Mouse (Mus musculus): ENCODE measurements around the gene Lect2.

Gene Lect2

DNA sequence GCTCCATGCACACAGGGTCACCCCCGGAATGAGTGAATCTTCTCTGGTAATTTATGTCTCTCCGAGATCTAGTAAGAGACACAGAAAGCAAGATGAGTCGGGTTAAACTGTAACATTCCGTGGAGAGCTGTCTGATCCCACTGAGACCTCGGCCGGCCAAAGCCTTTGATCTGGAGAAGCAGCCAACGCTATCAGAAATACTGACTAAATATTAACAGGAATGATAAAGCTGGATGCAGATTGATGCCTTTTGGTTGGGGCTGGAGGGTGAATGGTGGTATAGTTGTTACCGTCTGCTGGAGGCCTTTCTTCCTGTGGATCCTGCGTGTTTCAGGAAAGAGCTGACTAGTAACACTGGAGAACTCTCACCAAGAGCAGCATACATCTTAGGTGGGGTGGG lies at the start of gene Lect2:
Lect2 (minus strand) TSS at position 102 of the 400 bp plus-strand sequence.
- in situ Hi-C loops (cut with MboI, MseI), result no loop called here

- in situ Hi-C loops (cut with MboI, MseI), result no loop called here
Measured at GRCm38 (mm10) chr13:56597296-56597695, 49.0 kb upstream of the Lect2 start.

DNA sequence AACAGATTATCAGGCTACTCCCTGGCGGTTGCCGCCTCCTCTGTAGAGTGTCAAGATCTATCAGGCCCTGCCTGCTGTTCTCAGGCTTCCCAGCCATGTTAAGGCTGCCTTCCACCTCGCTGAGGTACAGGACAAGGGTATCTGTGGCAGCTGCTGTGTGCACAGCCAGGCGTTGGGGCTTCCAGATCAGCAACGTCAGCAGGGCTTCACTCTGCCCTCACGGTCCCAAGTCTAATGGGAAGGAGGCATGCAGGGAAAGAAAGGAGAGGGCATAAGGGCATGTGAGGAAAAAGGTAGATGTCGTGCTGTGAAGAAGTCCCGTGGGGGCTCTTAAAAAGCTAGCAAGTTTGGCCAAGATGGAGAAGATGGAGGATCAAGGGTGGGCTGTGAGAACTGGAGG lies 46.9 kb upstream of the Lect2 start:
- in situ Hi-C loops (cut with MboI, MseI), result no loop called here

DNA sequence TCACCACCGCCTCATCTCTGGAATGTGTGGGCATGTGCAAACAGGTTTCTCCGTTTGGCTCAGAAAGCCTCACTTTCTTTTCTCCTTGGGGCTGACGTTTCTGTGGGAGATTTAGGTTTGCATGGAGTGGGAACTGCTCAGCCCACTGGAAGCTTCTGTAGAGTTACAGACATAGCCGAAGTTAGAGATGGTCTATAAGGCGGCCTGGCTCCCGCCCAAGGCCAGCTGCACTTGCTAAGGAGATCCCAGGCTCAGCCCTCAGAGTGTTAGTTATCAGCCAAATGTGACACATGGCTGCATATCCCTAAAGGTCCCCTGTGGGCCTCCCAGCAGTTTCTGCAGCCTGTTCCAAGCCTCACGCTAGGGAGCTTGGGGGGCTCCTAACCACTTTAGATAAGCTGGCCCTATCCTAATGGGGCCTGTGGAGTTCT lies 45.7 kb upstream of the Lect2 start:
- in situ Hi-C loops (cut with MboI, MseI), result no loop called here

DNA sequence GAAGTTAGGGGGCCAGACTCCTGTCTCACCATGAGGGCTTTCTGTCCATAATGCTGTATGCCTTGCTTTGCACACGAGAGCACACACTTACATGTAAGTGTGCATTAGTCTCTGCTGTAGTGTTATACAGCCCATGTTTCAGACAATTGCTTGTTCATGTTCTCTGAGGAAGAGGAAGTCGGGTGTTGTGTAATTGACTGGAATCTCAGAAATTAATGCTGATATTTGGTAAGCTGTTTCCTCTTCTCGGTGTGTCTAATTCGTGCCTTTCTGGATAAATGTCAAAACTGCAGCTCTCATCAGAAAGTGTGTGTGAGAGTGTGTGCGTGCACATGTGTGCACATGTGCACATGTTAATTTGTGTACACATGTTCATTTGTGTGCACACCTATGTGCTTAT lies 44.9 kb upstream of the Lect2 start:
- in situ Hi-C loops (cut with MboI, MseI), result no loop called here

DNA sequence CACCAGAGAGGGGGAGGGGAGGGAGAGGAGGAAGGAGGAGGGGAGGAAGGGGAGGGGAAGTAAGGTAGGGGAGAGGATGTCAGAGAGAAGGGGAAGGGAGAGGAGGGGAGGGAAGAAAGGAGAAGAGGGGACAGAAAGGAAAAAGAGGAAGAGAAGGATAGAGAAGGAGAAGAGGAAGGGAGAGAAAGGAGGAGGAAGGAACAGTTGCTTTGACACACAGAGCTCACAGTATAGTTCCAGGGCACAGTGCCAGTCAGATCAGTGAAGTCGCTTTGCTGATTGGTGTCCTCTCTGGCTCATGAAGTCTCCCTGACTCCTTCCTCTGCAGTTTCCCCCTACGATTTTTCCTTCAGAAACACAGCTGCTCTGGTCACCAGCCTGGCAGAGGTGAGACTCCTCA lies 43.6 kb upstream of the Lect2 start:
- in situ Hi-C loops (cut with MboI, MseI), result no loop called here

DNA sequence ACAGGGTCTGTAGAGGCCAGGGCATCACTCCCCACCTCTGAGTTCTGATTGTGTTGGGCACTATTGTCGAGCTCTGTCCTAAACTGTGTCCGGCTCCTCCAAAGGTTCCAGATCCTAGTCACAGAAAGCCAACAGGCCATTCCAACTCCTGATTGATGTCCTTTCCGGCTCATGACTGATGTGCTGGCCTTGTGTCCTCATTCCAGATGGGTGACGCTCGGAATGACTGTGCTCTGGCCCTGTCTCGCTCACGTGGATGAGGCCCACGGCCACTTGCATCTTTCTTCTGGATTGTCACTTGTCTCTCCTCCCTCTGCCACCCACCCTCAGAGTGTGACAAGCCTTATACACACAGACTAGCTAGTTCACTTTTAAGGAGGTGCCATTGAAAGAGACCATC lies 42.9 kb upstream of the Lect2 start:
- in situ Hi-C loops (cut with MboI, MseI), result no loop called here

DNA sequence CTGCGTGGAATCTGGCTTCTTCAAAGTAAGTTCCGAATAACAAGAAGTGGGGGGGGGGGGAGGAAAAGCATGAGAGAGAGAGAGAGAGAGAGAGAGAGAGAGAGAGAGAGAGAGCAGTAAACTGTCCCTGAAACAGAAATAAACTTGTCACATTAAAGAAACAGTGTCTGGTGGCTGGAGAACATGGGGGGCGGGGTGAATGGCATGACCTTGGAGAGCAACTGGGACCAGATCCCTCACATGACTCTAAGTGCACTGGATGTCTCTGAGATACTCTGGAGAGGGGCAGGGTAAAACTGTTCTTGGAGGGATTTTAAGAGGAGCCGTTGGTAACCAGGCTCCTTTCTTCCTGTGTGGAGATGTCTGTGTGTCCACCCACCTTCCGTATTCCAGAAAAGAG lies 41.9 kb upstream of the Lect2 start:
- in situ Hi-C loops (cut with MboI, MseI), result no loop called here

DNA sequence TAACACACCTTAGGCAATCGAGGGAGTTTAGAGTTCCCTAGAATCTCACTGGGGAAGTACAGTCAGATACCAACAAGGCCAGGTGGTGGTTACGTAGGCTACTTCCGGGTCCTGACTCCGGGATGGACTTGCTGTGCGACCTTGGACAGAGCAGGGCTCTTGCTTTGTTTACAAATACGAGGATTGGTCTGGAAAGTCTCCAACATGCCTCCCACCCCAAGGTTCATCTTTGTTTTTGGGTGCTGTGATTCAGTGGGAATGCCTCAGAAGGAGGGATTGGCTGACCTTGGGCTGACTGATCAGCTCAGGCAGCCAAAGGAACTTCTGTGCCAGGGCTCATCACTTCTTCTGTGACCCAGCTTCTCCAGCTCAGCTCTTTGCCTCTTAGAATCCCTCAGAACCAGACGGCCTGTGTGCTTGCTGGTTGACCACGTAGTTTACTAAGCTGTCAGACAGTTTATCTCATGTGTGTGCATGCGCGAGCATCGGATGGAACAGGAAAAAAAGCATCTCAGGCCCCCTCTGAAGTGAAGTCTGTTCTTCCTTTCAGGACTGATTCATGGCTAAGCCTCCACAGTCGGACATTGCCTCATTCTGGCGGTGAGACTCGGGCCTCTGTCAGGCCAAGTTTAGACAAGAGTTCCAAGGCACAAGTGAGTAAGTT lies 40.3 kb upstream of the Lect2 start:
- in situ Hi-C loops (cut with MboI, MseI), result no loop called here

DNA sequence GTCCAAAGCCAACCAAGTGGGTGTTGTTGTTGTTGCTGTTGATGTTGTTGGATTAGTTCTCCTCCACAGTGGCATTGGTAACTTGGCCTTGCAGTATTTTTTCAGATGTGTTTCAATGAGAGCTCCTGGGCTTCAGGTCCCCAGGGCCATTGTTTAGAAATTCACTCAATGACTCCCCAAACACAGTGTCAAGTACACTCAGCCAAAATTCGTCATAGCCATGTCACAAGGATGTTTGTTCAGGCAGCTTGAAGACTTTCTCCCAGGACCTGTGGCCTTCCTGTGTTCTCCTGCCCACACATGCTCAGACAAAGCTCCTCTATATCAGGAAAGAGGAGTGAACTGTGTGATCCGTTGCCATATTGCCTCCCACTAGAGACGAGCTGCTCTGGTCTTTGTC lies 37.7 kb upstream of the Lect2 start:
- in situ Hi-C loops (cut with MboI, MseI), result no loop called here

DNA sequence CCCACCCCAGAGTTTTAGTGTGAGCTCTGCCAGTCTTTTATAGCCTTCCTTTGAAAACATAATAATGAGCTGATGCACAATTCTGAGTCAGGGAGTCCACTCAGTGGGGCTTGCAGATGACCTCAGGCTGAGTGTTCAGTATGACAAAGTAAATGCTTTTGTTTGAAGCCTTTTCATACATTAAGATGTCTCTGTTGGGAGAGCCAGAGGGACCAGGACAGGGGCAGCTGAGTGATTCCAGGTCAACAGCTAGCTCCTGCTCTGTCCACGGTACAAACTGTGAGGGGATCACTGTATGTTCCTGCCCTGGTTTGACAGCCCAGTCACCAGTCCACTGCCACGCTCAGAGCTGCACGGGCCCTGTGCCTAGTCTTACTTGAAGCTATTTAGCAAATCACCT lies 34.4 kb upstream of the Lect2 start:
- in situ Hi-C loops (cut with MboI, MseI), result no loop called here

GRCm38 (mm10) chr13:56581961-56582434 lies 33.7 kb upstream of the Lect2 start:
- in situ Hi-C loops (cut with MboI, MseI), result no loop called here

- in situ Hi-C loops (cut with MboI, MseI), result no loop called here
Measured at GRCm38 (mm10) chr13:56581512-56581911, 33.2 kb upstream of the Lect2 start.

DNA sequence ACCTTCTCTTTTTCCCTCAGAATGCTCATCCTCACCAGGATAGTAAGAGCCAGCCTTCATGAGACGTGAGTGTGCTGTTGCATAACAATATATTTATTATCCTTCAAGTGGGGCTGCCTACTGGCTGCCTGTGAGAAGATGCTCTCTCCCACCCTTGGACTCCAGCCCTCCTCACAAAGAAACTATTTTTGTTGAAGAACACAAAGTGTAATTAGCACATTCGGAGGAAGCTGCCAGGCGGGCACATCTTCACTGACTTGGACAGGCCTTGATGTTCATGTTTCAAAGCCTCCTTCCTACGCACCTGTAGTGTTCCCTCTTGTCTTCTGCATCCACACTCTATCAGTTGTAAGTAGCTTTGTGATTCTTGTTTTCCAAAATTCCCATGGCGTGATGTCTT lies 32.1 kb upstream of the Lect2 start:
- in situ Hi-C loops (cut with MboI, MseI), result no loop called here

- in situ Hi-C loops (cut with MboI, MseI), result loop anchor here in 1 of 2 experiments (5.0 kb wide), 1 partner anchor 174 kb away; the partner anchor contains the start of gene Gm45623
Measured at GRCm38 (mm10) chr13:56578097-56578496, 29.8 kb upstream of the Lect2 start.

DNA sequence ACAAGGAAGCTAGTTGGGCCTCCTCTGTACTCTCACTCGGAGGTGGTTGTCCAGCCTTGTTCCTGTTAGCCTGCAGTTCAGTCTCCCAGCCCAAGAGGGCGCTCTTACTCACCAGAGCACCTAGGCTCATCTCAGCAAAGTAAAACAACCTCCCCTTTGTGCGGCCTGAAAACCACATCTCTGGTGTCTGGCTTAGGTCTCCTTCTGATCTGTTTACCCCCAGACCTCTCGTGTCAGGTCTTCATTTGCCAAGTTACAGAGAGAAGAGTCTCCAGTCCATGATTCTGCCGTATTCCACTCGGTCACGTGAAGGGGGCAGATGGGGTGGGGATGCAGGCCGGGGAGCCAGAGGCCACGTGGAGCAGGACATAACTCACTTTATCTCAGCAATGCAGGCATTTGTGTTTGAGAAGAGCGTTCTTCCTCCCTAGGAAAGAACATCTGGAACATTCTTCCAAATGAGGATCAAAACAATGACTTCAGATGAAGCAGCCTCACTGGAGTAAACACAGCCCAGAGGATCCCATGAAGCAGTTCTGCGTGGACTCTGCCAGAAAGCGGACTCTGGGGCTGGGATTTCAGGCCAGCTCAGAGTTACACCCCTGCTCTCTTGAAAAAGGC lies 27.5 kb upstream of the Lect2 start:
- in situ Hi-C loops (cut with MboI, MseI), result loop anchor here in 1 of 2 experiments (5.0 kb wide), 1 partner anchor 176 kb away; the partner anchor contains the start of gene Gm45623

DNA sequence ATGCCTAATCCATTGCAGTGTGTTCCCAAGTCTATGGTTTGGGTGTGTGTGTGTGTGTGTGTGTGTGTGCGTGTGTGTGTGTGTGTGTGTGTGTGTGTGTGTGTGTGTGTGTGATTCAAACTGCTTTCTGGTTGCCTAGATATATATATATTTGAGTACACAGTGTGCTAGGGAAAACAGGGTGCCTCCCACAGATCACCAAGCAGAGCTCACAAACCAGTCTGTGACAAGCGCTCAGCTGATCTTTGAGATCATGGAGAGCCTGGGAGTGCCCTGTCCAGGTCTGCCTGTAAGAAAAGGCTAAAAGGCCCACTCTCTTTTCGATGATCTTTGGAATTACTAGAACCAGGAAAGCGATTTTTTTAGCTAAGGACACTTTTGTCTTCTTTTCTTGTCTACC lies 26.8 kb upstream of the Lect2 start:
- in situ Hi-C loops (cut with MboI, MseI), result loop anchor here in 1 of 2 experiments (5.0 kb wide), 1 partner anchor 177 kb away; the partner anchor contains the start of gene Gm45623

GRCm38 (mm10) chr13:56571645-56572044 lies 23.3 kb upstream of the Lect2 start:
- in situ Hi-C loops (cut with MboI, MseI), result no loop called here

DNA sequence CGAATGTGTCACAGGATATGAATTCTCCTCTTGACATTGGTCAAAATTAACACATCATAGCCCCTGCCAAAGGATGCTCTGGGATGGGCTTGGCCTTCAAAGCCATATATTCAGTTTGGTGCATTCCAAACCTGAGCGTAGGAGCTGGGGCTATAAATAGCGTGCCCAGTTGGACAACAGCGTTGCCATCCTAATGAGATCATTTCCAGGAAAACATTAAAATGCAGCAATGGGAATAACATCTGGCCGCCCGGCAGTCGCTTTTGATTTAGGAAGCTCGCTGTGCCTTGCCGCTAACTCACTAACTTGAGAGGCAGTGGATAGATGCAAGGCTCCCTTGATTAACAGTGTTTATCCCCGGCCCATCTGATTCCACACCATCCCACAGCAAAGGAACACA lies 18.0 kb upstream of the Lect2 start:
- in situ Hi-C loops (cut with MboI, MseI), result loop anchor here (5.0 kb wide), 2 partner anchors 66 to 94 kb away; no protein-coding TSS in a partner anchor

DNA sequence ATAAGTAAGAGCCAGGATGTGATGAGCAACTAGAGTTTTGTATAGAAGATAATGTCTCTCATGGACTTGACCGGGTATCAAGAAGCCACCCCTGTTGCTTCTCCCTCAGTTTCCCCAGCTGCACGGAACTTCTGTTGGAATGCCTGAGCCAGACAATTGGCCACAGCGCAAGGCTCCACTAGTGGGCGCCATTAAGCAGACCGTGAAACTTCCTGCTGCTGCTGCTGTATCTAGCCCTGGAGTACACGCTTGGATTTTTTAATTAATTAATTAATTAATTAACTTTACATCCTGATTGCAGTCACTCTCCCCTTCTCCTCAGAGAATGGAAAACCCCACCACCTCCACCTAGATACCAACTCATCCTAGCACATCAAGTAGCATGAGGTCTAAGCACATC lies 14.8 kb upstream of the Lect2 start:
- in situ Hi-C loops (cut with MboI, MseI), result no loop called here

- in situ Hi-C loops (cut with MboI, MseI), result no loop called here
Measured at GRCm38 (mm10) chr13:56561129-56561528, 12.8 kb upstream of the Lect2 start.

- in situ Hi-C loops (cut with MboI, MseI), result no loop called here
Measured at GRCm38 (mm10) chr13:56559841-56560370, 11.6 kb upstream of the Lect2 start.

- in situ Hi-C loops (cut with MboI, MseI), result no loop called here
Measured at GRCm38 (mm10) chr13:56558811-56559210, 10.5 kb upstream of the Lect2 start.
